Mouse (Mus musculus): ENCODE measurements at regions not wholly inside any gene's neighbourhood (a gene's known extent, or its start where the extent isn't known, plus 50 kb on each side); places are given as distances from the start of the nearest gene placed in this dataset.

- TF ChIP-seq POLR2A (IDR thresholded peaks at IDR 0.05; ENCODE audit: control insufficient read depth, low read depth, low read length): no peak
- no peak for TF ChIP-seq CTCF (IDR thresholded peaks at IDR 0.05; ENCODE audit: control insufficient read depth, insufficient read depth, insufficient replicate concordance, low read depth, low read length)
Measured at GRCm38 (mm10) chr3:60768996-60769395, 233.6 kb upstream of the P2ry1 start.

Measured in testis, adult 2 months (tissue).